Mouse (Mus musculus) hindbrain, embryonic 15.5 days (tissue): ENCODE data around the gene Trarg1. TPM values are rescaled to one million over a fixed set of nuclear protein-coding genes. Genes with fewer than 3 reads are reported as not detected.

Experiments
- ATAC-seq: fragments of 200-750 bp; cut with Nextera tagmentation; 2 replicates; pipeline ENCODE4 v1.8.0; 2017; ENCODE audit warnings: low read depth, moderate number of reproducible peaks, moderate TSS enrichment; ENCODE audit not compliant: low FRiP score
- H3K27ac ChIP-seq: fragments of 300-500 bp; sonication (generic); replicated peaks from 2 replicates; pipeline ENCODE4 v1.5.1; 2015; ENCODE audit warnings: mild to moderate bottlenecking, inconsistent platforms
- H3K27me3 ChIP-seq: fragments of 300-500 bp; sonication (generic); 2 replicates; pipeline ENCODE4 v1.6.1; 2015; ENCODE audit warnings: control low read depth, inconsistent platforms
- H3K36me3 ChIP-seq: fragments of 300-500 bp; sonication (generic); 2 replicates; pipeline ENCODE4 v1.6.1; 2015; ENCODE audit warnings: control low read depth, inconsistent platforms
- H3K4me1 ChIP-seq: fragments of 300-500 bp; sonication (generic); replicated peaks from 2 replicates; pipeline ENCODE4 v1.6.1; 2015; ENCODE audit warnings: control low read depth, inconsistent platforms
- H3K4me2 ChIP-seq: fragments of 300-500 bp; sonication (generic); 2 replicates; pipeline ENCODE4 v1.6.1; 2015; ENCODE audit warnings: moderate library complexity, mild to moderate bottlenecking, inconsistent platforms
- H3K4me3 ChIP-seq: fragments of 300-500 bp; sonication (generic); 2 replicates; pipeline ENCODE4 v1.5.1; 2015; ENCODE audit warnings: mild to moderate bottlenecking, inconsistent platforms
- H3K9ac ChIP-seq: fragments of 300-500 bp; sonication (generic); 2 replicates; pipeline ENCODE4 v1.6.1; 2015; ENCODE audit warnings: inconsistent platforms
- H3K9me3 ChIP-seq: fragments of 300-500 bp; sonication (generic); 2 replicates; pipeline ENCODE4 v1.6.1; 2016; ENCODE audit warnings: control low read depth, inconsistent platforms
- WGBS: fragments of 180-500 bp; shearing (Covaris S2); methylation state at CpG from one replicate; pipeline ENCODE4 v1.1.7; 2015; 5-methylcytosine and 5-hydroxymethylcytosine counted together
- polyA plus RNA-seq: library from polyadenylated mRNA; unstranded; fragments of >200 nt; fragmentation: Nextera tagmentation; extraction: Ambion mirVana; gene quantifications from 2 replicates; pipeline ENCODE4 v1.2.1, GENCODE M21; 2015

Trarg1 gene
- polyA plus RNA-seq, 1 experiment from 2014 or later: 0.82 TPM

DNA sequence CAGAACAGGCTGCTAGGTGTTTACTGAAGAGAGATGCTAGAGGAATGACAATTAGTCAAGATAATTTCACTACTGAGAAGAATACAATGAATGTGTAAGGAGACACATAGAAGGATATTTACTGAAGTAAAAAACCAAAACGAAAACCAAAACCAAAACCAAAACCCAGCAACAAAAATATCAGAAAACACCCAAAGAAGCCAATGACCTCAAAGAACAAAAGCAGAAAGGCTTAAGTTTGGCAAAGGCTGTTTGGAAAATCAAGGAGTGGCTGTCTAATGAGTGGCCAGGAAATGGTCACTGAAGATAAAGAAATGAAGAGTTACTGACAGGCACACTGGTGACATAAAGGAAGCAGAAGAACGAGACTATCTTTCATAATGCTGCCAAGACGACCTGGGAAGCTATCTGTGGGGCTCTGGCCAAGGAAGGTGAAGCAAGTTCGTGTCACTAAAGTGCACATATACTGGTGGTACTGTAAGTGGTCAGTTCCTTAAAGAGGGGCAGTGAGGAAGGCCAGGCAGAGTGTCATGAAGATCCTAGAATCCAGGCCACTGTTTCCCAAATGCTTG lies 56.2 kb downstream of the Trarg1 start:
- no peak for ATAC-seq
- Histone ChIP-seq H3K36me3 (peaks cover 28% of the 10 kb centered on the region), H3K27ac (no peak overlapping the region), H3K4me2 (no peak overlapping the region), H3K9ac (no peak overlapping the region), H3K9me3 (no peaks in the 10 kb centered on the region), H3K4me3 (no peak overlapping the region), H3K4me1 (0 out of 2 replicates have a peak, but pooled peaks cover 3% of the 10 kb centered on the region), H3K27me3 (no peaks in the 10 kb centered on the region)
- WGBS: 70% methylated on average over 4 of the region's 4 CpGs

- WGBS: 64% methylated on average over 6 of the region's 6 CpGs
- no peak for ATAC-seq
- H3K27ac ChIP-seq: no peak overlapping the region
These were observed 59.5 kb downstream of the Trarg1 start for GRCm38 (mm10) chr11:76739125-76739524.

DNA sequence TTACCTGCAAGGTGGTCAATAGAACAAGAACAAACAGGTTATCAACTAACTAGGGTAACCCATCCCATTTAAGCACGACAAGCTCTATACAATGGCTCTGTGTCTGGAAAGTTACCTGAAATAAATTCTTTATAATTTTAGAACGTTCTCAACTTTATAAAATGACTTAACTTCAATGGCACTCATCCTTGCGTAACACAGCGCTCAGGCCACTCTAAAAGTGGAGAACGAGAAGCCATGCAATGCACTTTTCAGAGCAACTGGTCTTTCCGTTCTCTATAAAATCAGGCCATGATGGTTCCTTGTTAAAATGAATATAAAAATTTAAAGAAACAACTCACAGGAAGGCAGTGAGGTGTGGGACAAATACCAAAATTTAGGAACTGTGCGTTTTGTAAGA lies 62.9 kb downstream of the Trarg1 start:
- Histone ChIP-seq H3K27me3 (no peaks in the 10 kb centered on the region), H3K9ac (no peak overlapping the region), H3K27ac (no peak overlapping the region), H3K4me3 (no peak overlapping the region), H3K4me1 (no peaks in the 10 kb centered on the region), H3K36me3 (peaks cover 32% of the 10 kb centered on the region), H3K9me3 (no peaks in the 10 kb centered on the region), H3K4me2 (no peak overlapping the region)
- WGBS: 97% methylated on average over 7 of the region's 7 CpGs
- ATAC-seq: no peak

More at GRCm38 (mm10) chr11:76739125-76739524, 59.5 kb downstream of the Trarg1 start:
- H3K4me1 ChIP-seq: 0 out of 2 replicates have a peak, but pooled peaks cover 3% of the 10 kb centered on the region
- H3K9me3 ChIP-seq: no peaks in the 10 kb centered on the region
- no peaks in the 10 kb centered on the region for H3K27me3 ChIP-seq
- peaks cover 24% of the 10 kb centered on the region; the same call in 1 of the 2 replicates for H3K36me3 ChIP-seq
- no peak overlapping the region for H3K4me2 ChIP-seq
- H3K9ac ChIP-seq: no peak overlapping the region
- no peak overlapping the region for H3K4me3 ChIP-seq

DNA sequence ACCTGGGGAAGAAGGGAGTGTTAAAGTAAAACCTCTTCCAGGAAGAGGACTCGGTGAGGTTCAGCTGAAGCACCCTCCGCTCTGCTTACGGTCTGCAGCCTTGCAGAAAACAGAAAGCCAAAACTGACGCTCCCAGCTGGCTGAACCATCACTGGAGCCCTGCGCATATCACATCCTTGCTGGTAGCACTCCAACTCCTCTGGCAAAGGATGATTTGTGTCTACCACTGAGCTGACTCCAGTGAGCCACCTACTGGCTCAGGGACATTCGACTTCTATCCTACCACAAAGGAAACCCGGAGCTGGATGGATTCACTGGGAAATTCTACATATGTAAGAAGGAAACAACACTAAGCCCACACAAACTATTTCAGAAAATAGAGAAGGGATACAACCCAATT lies 64.9 kb downstream of the Trarg1 start:
- Histone ChIP-seq H3K4me3 (no peak overlapping the region), H3K4me1 (no peaks in the 10 kb centered on the region), H3K9ac (no peak overlapping the region), H3K27me3 (no peaks in the 10 kb centered on the region), H3K27ac (no peak overlapping the region), H3K36me3 (peaks cover 49% of the 10 kb centered on the region), H3K9me3 (no peaks in the 10 kb centered on the region), H3K4me2 (no peak overlapping the region)
- 70% methylated on average over 7 of the region's 7 CpGs for WGBS
- no peak for ATAC-seq

DNA sequence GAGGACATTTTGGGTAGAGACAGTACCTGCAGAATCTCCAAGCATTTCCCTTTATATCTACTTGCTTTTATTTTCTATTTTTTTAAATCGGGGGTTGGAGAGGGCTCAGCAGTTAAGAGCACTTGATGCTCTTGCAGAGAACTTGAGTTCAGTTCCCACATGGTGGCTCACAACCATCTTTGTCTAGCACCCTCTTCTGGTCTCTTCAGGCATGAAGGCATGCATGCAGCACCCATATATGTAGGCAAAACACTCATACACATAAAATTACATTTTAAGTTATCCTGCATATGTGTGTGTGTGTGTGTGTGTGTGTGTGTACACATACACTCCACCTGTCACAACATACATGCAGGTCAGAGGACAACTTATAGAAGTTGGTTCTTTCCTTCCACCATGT lies 66.3 kb downstream of the Trarg1 start:
- Histone ChIP-seq H3K4me1 (no peaks in the 10 kb centered on the region), H3K27ac (no peak overlapping the region), H3K36me3 (peaks cover 61% of the 10 kb centered on the region), H3K9ac (no peak overlapping the region), H3K27me3 (no peaks in the 10 kb centered on the region), H3K4me3 (no peak overlapping the region), H3K4me2 (no peak overlapping the region), H3K9me3 (no peaks in the 10 kb centered on the region)
- WGBS: 100% methylated on average over 1 of the region's 1 CpGs
- no peak for ATAC-seq

Other genes starting within 250 kb of the Trarg1 start
- gene Abr, start 57.5 kb upstream of the Trarg1 start, polyA plus RNA-seq: 99.9 and 113 TPM in 2 replicates
- gene Bhlha9, start 7.3 kb upstream of the Trarg1 start, polyA plus RNA-seq: 1.3 and 1.7 TPM in 2 replicates
- gene Gosr1, start 83.8 kb downstream of the Trarg1 start, polyA plus RNA-seq: 24.3 and 25.4 TPM in 2 replicates
- gene Cpd, start 167.2 kb downstream of the Trarg1 start, polyA plus RNA-seq: 5.4 and 6.3 TPM in 2 replicates
- gene Tmigd1, start 222.4 kb downstream of the Trarg1 start, polyA plus RNA-seq: not detected in 2 replicates
- 131 and 136 TPM in 2 replicates for gene Blmh, start 245.0 kb downstream of the Trarg1 start, polyA plus RNA-seq